Mouse (Mus musculus) intestine, embryonic 16.5 days (tissue): ENCODE results near the gene Htr2c. TPM values are rescaled to one million over a fixed set of nuclear protein-coding genes. Genes with fewer than 3 reads are reported as not detected.

Source experiments
- ATAC-seq: fragments of 200-750 bp; cut with Nextera tagmentation; 2 replicates; pipeline ENCODE4 v1.8.0; 2017; ENCODE audit warnings: moderate TSS enrichment, moderate library complexity
- H3K27ac ChIP-seq: fragments of 300-500 bp; sonication (generic); 2 replicates; pipeline ENCODE4 v1.5.1; 2014; ENCODE audit warnings: mild to moderate bottlenecking, low read length
- H3K27me3 ChIP-seq: fragments of 300-500 bp; sonication (generic); replicated peaks from 2 replicates; pipeline ENCODE4 v1.6.1; 2014; ENCODE audit warnings: low read length, control low read depth, mixed read lengths; ENCODE audit not compliant: control insufficient read depth, insufficient read depth
- H3K36me3 ChIP-seq: fragments of 300-500 bp; sonication (generic); 2 replicates; pipeline ENCODE4 v1.6.1; 2014; ENCODE audit warnings: low read length, control low read depth; ENCODE audit not compliant: control insufficient read depth, insufficient read depth
- H3K4me1 ChIP-seq: fragments of 300-500 bp; sonication (generic); 2 replicates; pipeline ENCODE4 v1.6.1; 2014; ENCODE audit warnings: low read length, control low read depth, mixed read lengths; ENCODE audit not compliant: control insufficient read depth, insufficient read depth
- H3K4me2 ChIP-seq: fragments of 300-500 bp; sonication (generic); 2 replicates; pipeline ENCODE4 v1.6.1; 2014; ENCODE audit warnings: low read depth, low read length, control low read depth
- H3K4me3 ChIP-seq: fragments of 300-500 bp; sonication (generic); 2 replicates; pipeline ENCODE4 v1.5.1; 2014; ENCODE audit warnings: mild to moderate bottlenecking, low read length
- H3K9ac ChIP-seq: fragments of 300-500 bp; sonication (generic); 2 replicates; pipeline ENCODE4 v1.6.1; 2014; ENCODE audit warnings: low read depth, low read length
- H3K9me3 ChIP-seq: fragments of 300-500 bp; sonication (generic); 2 replicates; pipeline ENCODE4 v1.6.1; 2016; ENCODE audit warnings: low read length, control low read depth; ENCODE audit not compliant: control insufficient read depth
- WGBS: fragments of 180-500 bp; shearing (Covaris S2); extraction: QIAGEN DNeasy Blood & Tissue Kit; methylation state at CpG from one replicate; pipeline ENCODE4 v1.1.7; 2014; 5-methylcytosine and 5-hydroxymethylcytosine counted together
- microRNA counts: library from miRNA; unstranded; fragments of <30 nt; microRNA quantifications from one replicate; lab custom pipeline; 2016
- microRNA-seq: library from miRNA; unstranded; fragments of <30 nt; microRNA quantifications from one replicate; pipeline ENCODE4, GENCODE M21; 2016
- polyA plus RNA-seq: library from polyadenylated mRNA; unstranded; fragments of >200 nt; fragmentation: Nextera tagmentation; extraction: Ambion mirVana; gene quantifications from 2 replicates; pipeline ENCODE4 v1.2.1, GENCODE M21; 2015

Gene Htr2c
- polyA plus RNA-seq, 1 experiment from 2014 or later: not detected

GRCm38 (mm10) chrX:147055730-147056129, 93.4 kb downstream of the Htr2c start:
- Histone ChIP-seq H3K4me3 (no peak overlapping the region), H3K9me3 (no peaks in the 10 kb centered on the region), H3K27me3 (no peaks in the 10 kb centered on the region), H3K27ac (no peak overlapping the region), H3K9ac (no peak overlapping the region), H3K4me1 (no peaks in the 10 kb centered on the region), H3K4me2 (no peak overlapping the region), H3K36me3 (no peaks in the 10 kb centered on the region)
- 24% methylated on average over 3 of the region's 3 CpGs for WGBS
- no peak for ATAC-seq

GRCm38 (mm10) chrX:147071622-147072021, 109.3 kb downstream of the Htr2c start:
- Histone ChIP-seq H3K36me3 (no peaks in the 10 kb centered on the region), H3K9me3 (no peaks in the 10 kb centered on the region), H3K4me1 (no peaks in the 10 kb centered on the region), H3K27me3 (no peaks in the 10 kb centered on the region), H3K4me3 (no peak overlapping the region), H3K27ac (no peak overlapping the region), H3K4me2 (no peak overlapping the region), H3K9ac (no peak overlapping the region)
- ATAC-seq: no peak

- H3K9ac ChIP-seq: no peak overlapping the region
- H3K36me3 ChIP-seq: no peaks in the 10 kb centered on the region
- ATAC-seq: no peak
- no peak overlapping the region for H3K4me3 ChIP-seq
- no peaks in the 10 kb centered on the region for H3K27me3 ChIP-seq
- no peak overlapping the region for H3K4me2 ChIP-seq
- no peaks in the 10 kb centered on the region for H3K9me3 ChIP-seq
- no peak overlapping the region for H3K27ac ChIP-seq
- no peaks in the 10 kb centered on the region for H3K4me1 ChIP-seq
- WGBS: 43% methylated on average over 1 of the region's 1 CpGs
Observed at GRCm38 (mm10) chrX:147119155-147119554, 156.8 kb downstream of the Htr2c start.

- Histone ChIP-seq H3K27me3 (no peaks in the 10 kb centered on the region), H3K27ac (no peak overlapping the region), H3K4me2 (no peak overlapping the region), H3K4me1 (no peaks in the 10 kb centered on the region), H3K9me3 (no peaks in the 10 kb centered on the region), H3K36me3 (no peaks in the 10 kb centered on the region), H3K9ac (no peak overlapping the region), H3K4me3 (no peak overlapping the region)
- ATAC-seq: no peak
Observed at GRCm38 (mm10) chrX:147215251-147215650, 252.9 kb downstream of the Htr2c start.

- Histone ChIP-seq H3K4me1 (no peaks in the 10 kb centered on the region), H3K9me3 (no peaks in the 10 kb centered on the region), H3K9ac (no peak overlapping the region), H3K4me3 (no peak overlapping the region), H3K27me3 (no peaks in the 10 kb centered on the region), H3K27ac (no peak overlapping the region), H3K36me3 (no peaks in the 10 kb centered on the region), H3K4me2 (no peak overlapping the region)
- 65% methylated on average over 3 of the region's 3 CpGs for WGBS
- no peak for ATAC-seq
Observed at GRCm38 (mm10) chrX:147217382-147218013, 255.2 kb downstream of the Htr2c start.

GRCm38 (mm10) chrX:147238806-147239542, 276.7 kb downstream of the Htr2c start:
- WGBS: 78% methylated on average over 2 of the region's 2 CpGs
- no peak for ATAC-seq
- Histone ChIP-seq H3K9ac (no peak overlapping the region), H3K4me1 (no peaks in the 10 kb centered on the region), H3K4me3 (no peak overlapping the region), H3K4me2 (no peak overlapping the region), H3K9me3 (no peaks in the 10 kb centered on the region), H3K27ac (no peak overlapping the region), H3K27me3 (no peaks in the 10 kb centered on the region), H3K36me3 (no peaks in the 10 kb centered on the region)

MicroRNAs within 50 kb of the gene (microRNA counts, 519-probe panel; counts per million panel counts)
- microRNA mmu-miR-448 (lab: Ali Mortazavi, UCI) (1,689 counts per million, percentile 23 among the panel's probes with 10 or more counts), microRNA mmu-miR-764-3p (lab: Ali Mortazavi, UCI) (1,874 counts per million, percentile 35 among the panel's probes with 10 or more counts), microRNA mmu-miR-764-5p (lab: Ali Mortazavi, UCI) (2,338 counts per million, percentile 56 among the panel's probes with 10 or more counts)

Small RNAs within 50 kb of the gene (microRNA-seq; reads per million reads assigned to microRNA genes)
- gene Gm22650: not detected
- gene Gm24627: not detected
- gene Mir1264: not detected
- gene Mir1298: 4.8 reads per million, percentile 14 among the genes with 10 or more reads in this experiment
- gene Mir1912: not detected
- gene Mir448: 0.68 reads per million
- gene Mir764: not detected
